Mouse (Mus musculus) MEL-GATA-1-ER (cell line): ENCODE results near the gene Ckap4.

Source experiments
- DNase-seq: peaks from one replicate; pipeline ENCODE4 v3.0.0-alpha.2; 2012; ENCODE audit warnings: low read depth; ENCODE audit errors: extremely low read depth

Gene Ckap4

GRCm38 (mm10) chr10:84533912-84534671 lies at the start of gene Ckap4:
Gene Ckap4 (minus strand): TSS chr10:84534062.
- DNase-seq, result no peak

GRCm38 (mm10) chr10:84582236-84582635 lies 48.4 kb upstream of the Ckap4 start:
- no peak for DNase-seq

DNA sequence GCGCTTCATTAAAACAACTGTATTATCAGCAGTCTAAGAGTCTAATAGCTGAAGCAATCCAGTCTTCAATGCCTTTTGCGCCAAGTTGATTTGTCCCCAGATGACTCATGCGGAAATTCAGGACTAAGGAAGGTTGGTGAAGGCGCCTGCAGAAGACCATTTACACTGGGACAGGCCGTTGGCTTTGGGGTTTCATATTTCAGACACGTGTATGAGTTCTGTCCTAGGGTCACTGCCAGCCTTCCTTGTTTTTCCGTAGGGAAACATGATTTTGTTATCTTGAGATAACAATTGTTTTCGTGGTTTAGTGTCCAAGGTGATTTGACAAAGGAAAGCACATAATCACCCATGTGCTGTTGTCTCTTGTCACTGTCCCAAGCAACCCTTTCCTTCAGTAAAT lies 47.3 kb upstream of the Ckap4 start:
- no peak for DNase-seq

DNA sequence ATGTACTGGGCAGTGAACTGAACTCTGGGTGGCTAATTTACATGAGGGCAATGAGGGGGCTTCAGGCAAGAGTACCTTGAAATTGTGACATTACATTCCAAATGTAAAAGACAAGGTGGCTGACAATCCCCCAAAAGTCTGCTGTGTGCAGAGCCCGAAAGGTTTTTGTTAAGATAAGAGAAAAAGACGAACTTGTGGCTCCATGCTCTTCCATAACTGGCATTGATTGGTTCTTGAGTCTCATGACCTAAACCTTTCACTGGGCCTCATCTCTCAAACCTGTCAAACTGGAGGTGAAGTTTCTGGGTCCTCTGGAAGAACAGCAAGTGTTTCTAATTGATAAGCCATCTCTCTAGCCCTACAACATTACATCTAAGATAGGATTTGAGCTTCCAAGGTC lies 45.7 kb upstream of the Ckap4 start:
- DNase-seq, result peak; percentile 41

DNA sequence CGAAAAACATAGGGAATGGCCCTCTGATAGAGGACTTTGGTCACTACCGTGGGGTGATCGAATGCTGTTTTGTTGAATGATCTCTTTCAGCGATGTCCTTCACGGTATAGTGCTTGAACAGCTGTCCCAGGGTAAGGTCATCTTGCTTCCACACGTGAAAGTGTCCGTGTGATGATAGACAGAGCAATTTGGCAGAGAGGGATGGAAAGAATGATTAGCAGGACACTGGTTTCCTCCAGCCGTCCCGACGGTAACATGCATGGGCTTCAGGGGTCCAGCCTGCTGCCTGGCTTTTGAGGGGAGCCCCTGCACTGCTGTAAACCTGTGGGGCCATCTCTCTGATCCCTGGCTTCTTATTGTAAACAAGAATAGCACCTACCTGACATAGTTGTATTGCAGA lies 44.9 kb upstream of the Ckap4 start:
- DNase-seq, result no peak

GRCm38 (mm10) chr10:84577071-84577727 lies 43.3 kb upstream of the Ckap4 start:
- peak; percentile 24 for DNase-seq

- peak; percentile 74 for DNase-seq
Measured at GRCm38 (mm10) chr10:84576395-84577070, 42.7 kb upstream of the Ckap4 start, which contains the start of gene Tcp11l2. Gene Tcp11l2 (plus strand): TSS chr10:84576626.

GRCm38 (mm10) chr10:84576029-84576394 lies 42.1 kb upstream of the Ckap4 start:
- DNase-seq, result peak; percentile 98

DNA sequence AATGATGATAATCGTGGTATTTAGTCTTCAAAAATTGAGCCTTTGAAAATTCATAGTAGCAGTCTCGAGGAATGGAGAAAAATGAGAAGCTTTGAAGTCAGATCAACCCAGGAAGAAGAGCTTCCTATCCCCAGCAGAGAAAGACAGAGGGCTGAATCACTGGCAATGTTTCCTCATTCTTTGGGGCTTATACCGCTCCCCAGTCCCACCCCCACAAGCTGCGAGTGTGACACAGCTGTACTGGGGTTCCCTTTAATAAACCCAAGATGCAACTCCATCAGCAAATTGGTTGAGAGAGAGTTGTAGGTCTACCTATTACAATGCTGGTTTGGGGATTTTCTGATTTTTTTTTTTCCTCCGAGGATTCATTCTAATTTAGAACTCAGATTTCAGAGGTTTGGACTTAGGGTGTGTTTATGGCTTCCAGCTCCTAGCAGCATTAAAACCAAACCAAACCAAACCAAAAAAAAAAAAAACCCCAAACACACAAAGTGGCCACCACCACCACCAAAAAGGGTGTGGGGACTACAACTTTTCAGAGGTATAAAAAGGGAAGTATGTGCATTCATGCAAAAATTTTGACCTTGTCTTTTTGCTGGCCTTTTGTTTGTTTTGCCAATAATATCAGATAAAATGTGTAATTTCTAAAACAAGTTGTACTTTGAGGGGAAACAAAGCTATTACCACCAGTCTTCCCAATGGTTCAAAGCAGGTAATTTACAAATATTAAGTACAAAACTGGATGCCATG lies 40.0 kb upstream of the Ckap4 start:
- DNase-seq, result peak; percentile 54

DNA sequence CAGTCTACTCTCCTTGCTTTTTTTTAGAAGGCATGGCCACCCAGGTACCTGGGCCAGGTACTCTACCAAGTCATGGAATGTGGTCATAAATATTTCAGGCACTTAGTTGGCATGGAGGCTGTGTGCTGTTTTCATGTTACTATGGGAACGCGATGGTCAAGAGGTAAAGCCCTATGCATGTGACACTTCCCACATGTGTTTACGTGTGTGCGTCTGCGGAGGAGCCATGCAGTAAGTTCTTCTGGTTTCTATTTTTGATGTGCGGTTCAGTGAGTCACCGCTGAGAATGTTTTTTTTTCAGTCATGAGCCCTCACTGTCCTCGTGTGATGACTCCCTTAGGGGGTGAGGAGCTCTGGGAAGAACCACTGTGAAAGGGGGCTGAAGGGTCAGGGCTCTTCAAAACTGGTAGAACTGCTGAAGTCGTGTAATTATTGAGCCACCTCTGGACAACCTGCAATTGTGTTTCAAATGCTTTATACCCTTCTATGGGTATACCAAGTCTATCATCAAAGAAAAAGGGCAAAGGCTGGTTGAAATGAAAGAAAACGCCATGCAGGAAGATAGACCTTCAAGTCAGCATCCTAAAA lies 37.3 kb upstream of the Ckap4 start:
- DNase-seq, result no peak

DNA sequence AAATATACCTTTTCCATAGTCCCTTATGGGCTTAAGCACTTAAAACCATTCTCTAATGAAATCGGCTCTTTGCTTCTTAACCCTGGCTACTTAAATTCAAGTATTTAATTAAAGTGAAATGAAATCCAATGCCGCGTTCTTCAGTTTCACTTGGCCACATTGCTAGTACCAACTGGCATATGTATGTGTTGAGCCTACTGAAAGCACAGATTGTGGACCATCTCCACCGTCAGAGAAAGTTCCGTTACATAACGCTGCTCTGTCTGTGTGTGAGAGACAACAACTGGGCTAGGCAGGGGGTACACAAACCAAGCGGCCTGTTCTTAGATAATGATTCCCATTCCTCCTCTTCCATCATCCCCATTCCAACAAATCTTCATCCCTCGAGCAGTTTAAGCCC lies 30.6 kb upstream of the Ckap4 start:
- DNase-seq, result no peak

- DNase-seq, result peak; percentile 52
Measured at GRCm38 (mm10) chr10:84562567-84563554, 29.0 kb upstream of the Ckap4 start.

GRCm38 (mm10) chr10:84562121-84562520 lies 28.3 kb upstream of the Ckap4 start:
- DNase-seq, result no peak

- no peak for DNase-seq
Measured at GRCm38 (mm10) chr10:84559986-84560385, 26.1 kb upstream of the Ckap4 start.

DNA sequence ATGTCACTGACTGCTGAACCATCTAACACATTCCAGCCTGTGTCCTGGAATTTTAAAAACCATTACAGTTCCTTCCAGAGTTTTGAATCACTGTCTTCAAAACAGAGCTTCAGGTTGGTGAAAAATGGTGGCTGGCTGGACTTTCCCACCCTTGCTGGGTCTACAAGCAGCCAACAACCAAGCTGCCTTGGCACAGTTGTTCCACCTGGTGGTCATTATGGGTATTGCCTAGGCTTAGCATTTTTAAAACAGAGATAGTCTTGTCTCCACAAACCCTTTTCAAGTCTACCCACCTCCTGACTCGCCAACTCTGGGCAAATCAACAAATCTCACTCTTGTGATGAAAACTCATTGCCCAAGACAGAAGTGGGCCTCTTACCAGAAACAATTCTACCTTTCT lies 24.6 kb upstream of the Ckap4 start:
- no peak for DNase-seq

DNA sequence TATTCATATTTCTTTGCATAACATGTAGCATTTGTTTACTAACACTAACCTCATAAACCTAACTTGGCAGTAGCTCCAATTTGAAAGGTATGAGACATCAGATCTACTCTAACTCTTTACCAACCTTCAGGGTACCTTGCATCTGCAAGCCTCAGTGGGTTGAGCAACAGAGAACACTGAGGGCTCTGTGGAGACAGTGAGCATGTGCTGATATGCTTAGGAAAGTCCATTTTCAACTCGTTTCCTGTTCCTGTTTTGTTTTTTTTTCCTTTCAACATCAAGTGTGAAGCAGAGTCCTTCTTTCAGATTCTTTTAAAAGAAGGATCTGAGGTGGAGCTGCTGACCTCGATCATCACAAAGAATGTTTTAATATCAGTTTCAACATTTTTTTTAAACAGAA lies 22.3 kb upstream of the Ckap4 start:
- DNase-seq, result no peak

GRCm38 (mm10) chr10:84554291-84555009 lies 20.6 kb upstream of the Ckap4 start:
- DNase-seq, result no peak

GRCm38 (mm10) chr10:84552477-84552876 lies 18.6 kb upstream of the Ckap4 start:
- DNase-seq, result no peak

GRCm38 (mm10) chr10:84551846-84552245 lies 18.0 kb upstream of the Ckap4 start:
- DNase-seq, result no peak
